Mouse (Mus musculus) ES-Bruce4 (cell line): Measurements from ENCODE around the gene Acsl3. TPM values are rescaled to one million over a fixed set of nuclear protein-coding genes. Genes with fewer than 3 reads are reported as not detected.
A peak's percentile ranks its signal among the peaks of the same experiment; 100 is the strongest.

Experiments used
- H3K27ac ChIP-seq: 2 replicates; pipeline ENCODE4 v1.5.1; 2012; ENCODE audit warnings: low read length, inconsistent platforms; ENCODE audit not compliant: insufficient read depth
- H3K27me3 ChIP-seq: 2 replicates; pipeline ENCODE4 v1.6.1; 2012; ENCODE audit warnings: mild to moderate bottlenecking, low read length, inconsistent platforms; ENCODE audit not compliant: control insufficient read depth, poor library complexity, insufficient read depth, severe bottlenecking
- H3K36me3 ChIP-seq: 2 replicates; pipeline ENCODE4 v1.6.1; 2012; ENCODE audit warnings: inconsistent platforms, mild to moderate bottlenecking, low read length, moderate library complexity; ENCODE audit not compliant: control insufficient read depth, poor library complexity, insufficient read depth, severe bottlenecking
- H3K4me1 ChIP-seq: one replicate; pipeline ENCODE4 v1.8.1; 2011; ENCODE audit warnings: low read length; ENCODE audit not compliant: control insufficient read depth, insufficient read depth
- H3K4me3 ChIP-seq: 2 replicates; pipeline ENCODE4 v1.5.1; 2011; ENCODE audit warnings: low read depth, mild to moderate bottlenecking, low read length
- H3K9ac ChIP-seq: 2 replicates; pipeline ENCODE4 v1.6.1; 2012; ENCODE audit warnings: low read depth, mild to moderate bottlenecking, inconsistent platforms; ENCODE audit not compliant: poor library complexity, severe bottlenecking
- H3K9me3 ChIP-seq: replicated peaks from 2 replicates; pipeline ENCODE4 v1.6.1; 2012; ENCODE audit warnings: mild to moderate bottlenecking, low read length, inconsistent platforms; ENCODE audit not compliant: control insufficient read depth, poor library complexity, insufficient read depth, severe bottlenecking
- CTCF ChIP-seq: IDR thresholded peaks from one replicate; pipeline ENCODE4 v1.8.1; 2011; ENCODE audit warnings: low read depth, low read length
- EP300 ChIP-seq: IDR thresholded peaks from 2 replicates; pipeline ENCODE4 v1.6.1; 2011; ENCODE audit warnings: low read depth, low read length; ENCODE audit not compliant: insufficient read depth
- POLR2A ChIP-seq: IDR thresholded peaks from one replicate; pipeline ENCODE4 v1.8.1; 2011; ENCODE audit warnings: low read length; ENCODE audit not compliant: insufficient read depth
- polyA plus RNA-seq: library from polyadenylated mRNA; stranded (reverse); fragments of >200 nt; gene quantifications from 2 replicates; pipeline ENCODE4 v1.2.4, GENCODE M21; 2011; ENCODE audit warnings: low read depth; ENCODE audit not compliant: missing spikeins, insufficient read depth, insufficient read length

Gene Acsl3
- polyA plus RNA-seq, result 117 and 143 TPM in 2 replicates

DNA sequence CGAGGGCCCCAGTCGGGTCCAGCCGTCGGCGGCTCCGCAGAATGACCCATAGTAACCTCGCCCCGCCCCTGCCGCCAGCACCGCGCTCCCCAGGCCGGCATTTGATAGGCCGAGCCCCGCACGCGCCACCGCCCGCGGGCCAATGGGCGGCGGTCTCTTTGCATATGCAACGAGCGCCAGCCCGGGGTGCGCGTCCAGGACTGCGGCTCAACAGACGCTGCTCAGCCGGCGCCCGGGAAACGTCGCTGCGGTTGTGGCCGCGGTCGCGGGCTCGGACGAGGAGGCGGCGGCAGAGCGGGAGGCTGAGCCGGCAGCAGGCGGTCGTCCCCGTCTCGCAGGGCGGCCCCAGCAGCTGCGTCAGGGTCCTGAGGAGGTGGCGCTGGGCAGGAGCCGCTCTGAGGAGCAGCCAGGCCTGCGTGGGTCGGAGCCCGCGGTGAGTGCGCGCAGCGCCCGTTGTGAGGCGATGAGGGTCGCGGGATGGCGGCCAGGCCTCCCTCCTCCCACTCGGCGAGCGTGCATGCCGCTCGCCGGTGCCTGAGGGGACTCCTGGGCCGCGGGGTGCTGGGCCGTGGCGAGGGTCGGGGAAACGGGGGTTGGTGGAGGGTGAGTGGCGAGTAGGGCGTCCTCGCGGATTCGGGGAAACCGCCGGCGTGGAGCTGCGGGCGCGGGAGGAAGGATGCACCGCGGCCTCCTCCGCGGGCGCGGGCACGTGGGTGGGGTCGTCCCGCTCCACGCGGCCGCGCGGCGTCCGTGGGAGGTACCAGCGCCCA is at the start of gene Acsl3, which contains the start of gene Utp14b:
Gene Acsl3, plus strand, starts transcription at position 155 of the 770 bp plus-strand sequence.
Gene Utp14b, plus strand, starts transcription at position 368 of the 770 bp plus-strand sequence.
- peak within 1 kb of the TSS; percentile 91 for H3K4me3 ChIP-seq
- H3K27ac ChIP-seq, result no peak within 1 kb of the TSS
- no peaks in the 10 kb centered on the region for H3K36me3 ChIP-seq
- H3K9me3 ChIP-seq, result no peaks in the 10 kb centered on the region
- no peaks in the 10 kb centered on the region for H3K4me1 ChIP-seq
- no peaks in the 10 kb centered on the region for H3K27me3 ChIP-seq
- H3K9ac ChIP-seq, result peak within 1 kb of the TSS; percentile 92
- TF ChIP-seq POLR2A (peak; percentile 78), EP300 (peak; percentile 34; the same call in 1 of the 2 replicates), CTCF (no peak)

DNA sequence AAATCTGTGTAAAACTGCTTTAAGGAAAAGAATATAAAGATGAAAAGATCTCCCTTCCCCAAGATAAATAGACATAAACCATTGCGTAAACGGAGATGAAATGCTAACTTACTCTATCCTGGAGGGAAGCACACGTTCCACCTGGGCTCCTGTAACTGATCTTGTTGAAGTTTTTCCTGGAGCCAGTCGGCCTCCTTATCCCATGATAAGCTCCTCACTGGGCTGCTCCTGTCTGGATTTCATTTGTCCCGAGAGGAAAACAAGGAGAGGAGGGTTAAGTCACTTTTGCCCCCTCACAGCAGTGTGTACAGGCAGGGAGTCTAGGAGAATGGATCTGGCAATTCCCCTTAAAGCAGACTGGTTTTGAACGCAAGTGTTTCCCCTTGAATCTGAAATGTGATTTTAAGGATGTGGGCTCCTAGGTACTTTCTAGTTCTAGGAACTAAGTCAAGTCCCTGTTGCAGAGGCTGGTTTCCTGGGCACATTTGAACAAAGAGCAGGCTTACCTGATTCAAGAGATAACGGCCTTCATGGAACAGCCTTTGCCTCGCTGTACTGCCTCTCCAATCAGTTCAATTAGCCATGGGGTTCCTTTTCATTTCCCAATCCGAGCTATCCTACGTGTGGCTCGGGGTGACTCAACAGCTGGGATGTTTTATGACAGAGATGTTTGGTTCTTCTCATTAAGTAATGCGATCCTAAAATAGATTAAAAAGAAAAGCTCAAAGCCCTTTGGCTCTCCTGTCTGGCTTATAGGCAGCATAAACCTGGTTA is 48.3 kb upstream of the Acsl3 start:
- TF ChIP-seq POLR2A (no peak), EP300 (no peak), CTCF (no peak)
- Histone ChIP-seq H3K9me3 (no peaks in the 10 kb centered on the region), H3K9ac (no peak overlapping the region), H3K27ac (0 out of 2 replicates have a peak overlapping the region, but pooled peaks have one; percentile 15), H3K36me3 (no peaks in the 10 kb centered on the region), H3K4me1 (no peaks in the 10 kb centered on the region), H3K4me3 (no peak overlapping the region), H3K27me3 (no peaks in the 10 kb centered on the region; the same call in 1 of the 2 replicates)

DNA sequence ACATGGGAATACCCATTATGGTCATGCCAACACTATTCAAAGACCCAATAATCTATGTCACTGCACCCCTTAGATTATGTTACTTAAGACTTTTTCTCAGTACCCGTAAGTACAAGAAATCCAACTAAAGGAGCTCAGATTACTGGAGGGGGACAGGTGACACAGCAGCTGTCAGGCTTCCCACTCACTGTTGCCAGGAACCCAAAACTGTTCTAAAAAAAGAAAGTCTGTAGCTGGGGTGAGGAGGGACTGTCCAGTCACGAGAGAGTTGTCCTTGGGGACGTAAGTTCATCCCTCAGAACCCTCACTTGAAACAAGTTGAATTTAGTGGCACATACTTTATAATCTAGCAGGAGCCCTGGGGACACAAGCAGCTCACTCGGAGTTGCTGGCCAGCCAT is 46.6 kb upstream of the Acsl3 start:
- TF ChIP-seq POLR2A (no peak), EP300 (no peak), CTCF (no peak)
- H3K27me3 ChIP-seq, result no peaks in the 10 kb centered on the region; the same call in none of the 2 replicates
- H3K9ac ChIP-seq, result no peak overlapping the region
- H3K4me1 ChIP-seq, result no peaks in the 10 kb centered on the region
- no peaks in the 10 kb centered on the region for H3K9me3 ChIP-seq
- H3K27ac ChIP-seq, result no peak overlapping the region
- H3K4me3 ChIP-seq, result no peak overlapping the region
- H3K36me3 ChIP-seq, result no peaks in the 10 kb centered on the region

DNA sequence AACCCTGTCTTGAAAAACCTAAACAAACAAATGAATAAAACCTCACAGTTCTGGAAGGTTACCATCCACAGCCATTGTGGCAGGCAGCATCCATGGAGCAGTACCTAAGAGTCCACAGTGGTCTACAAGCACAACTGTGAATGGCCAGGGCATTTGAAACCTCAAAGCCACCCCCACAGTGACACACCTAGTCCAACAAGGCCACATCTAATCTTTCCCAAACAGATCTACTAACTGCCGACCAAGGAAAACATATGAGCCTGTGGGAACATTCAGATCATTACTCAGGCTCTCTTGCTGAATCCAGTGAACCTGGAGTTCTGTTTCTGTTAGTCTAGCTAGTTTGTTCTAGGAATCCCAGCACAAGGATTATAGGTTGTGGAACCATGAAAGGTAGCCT is 44.7 kb upstream of the Acsl3 start:
- Histone ChIP-seq H3K9me3 (no peaks in the 10 kb centered on the region), H3K9ac (no peak overlapping the region), H3K4me3 (no peak overlapping the region), H3K27ac (no peak overlapping the region), H3K27me3 (no peaks in the 10 kb centered on the region; the same call in 1 of the 2 replicates), H3K36me3 (no peaks in the 10 kb centered on the region), H3K4me1 (no peaks in the 10 kb centered on the region)
- TF ChIP-seq POLR2A (no peak), EP300 (no peak), CTCF (no peak)

DNA sequence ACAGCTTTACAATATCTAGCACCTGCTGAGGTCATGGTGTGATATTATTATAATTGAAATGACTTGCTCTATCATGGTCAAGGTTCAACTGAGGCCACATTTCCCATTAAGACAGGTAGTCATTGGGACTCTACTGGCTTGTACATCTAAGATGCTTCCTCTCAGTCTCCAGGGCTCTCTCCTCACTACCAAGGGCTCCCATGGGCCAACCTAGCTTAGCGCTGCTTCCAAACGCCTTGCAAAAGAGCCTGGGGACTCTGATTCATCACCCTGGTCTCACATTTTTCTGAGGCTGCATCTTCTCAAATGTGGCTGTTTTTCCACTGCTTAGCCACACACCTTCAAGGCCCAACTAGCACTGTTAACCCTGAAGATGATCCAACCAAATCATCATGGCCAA is 33.3 kb upstream of the Acsl3 start:
- Histone ChIP-seq H3K9me3 (no peaks in the 10 kb centered on the region), H3K27ac (no peak overlapping the region), H3K9ac (no peak overlapping the region), H3K36me3 (no peaks in the 10 kb centered on the region), H3K4me3 (no peak overlapping the region), H3K27me3 (no peaks in the 10 kb centered on the region), H3K4me1 (no peaks in the 10 kb centered on the region)
- TF ChIP-seq POLR2A, result no peak
- TF ChIP-seq EP300, result no peak
- TF ChIP-seq CTCF, result no peak

DNA sequence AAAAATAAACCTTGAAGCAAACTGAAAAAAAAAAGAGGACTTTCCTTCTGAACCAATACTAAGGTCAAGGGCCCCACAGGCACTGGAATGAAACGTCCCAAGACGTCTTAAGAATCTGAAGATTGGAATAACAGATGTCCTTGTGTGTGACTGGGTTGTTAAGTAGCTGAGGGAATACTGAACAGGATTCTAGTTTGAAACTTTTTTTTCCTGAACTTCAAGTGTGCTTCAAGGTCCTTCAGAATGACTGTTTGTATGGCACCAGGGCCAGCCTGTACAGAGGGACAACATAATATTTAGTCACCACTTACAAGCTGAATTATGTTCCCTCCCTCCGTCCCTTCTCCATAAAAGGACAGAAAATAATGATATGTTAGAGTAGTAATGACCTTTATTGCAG is 23.1 kb upstream of the Acsl3 start:
- Histone ChIP-seq H3K36me3 (no peaks in the 10 kb centered on the region), H3K4me3 (no peak overlapping the region), H3K4me1 (no peaks in the 10 kb centered on the region), H3K9me3 (no peaks in the 10 kb centered on the region; the same call in 1 of the 2 replicates), H3K27ac (no peak overlapping the region), H3K27me3 (no peaks in the 10 kb centered on the region), H3K9ac (no peak overlapping the region)
- no peak for TF ChIP-seq CTCF
- no peak for TF ChIP-seq EP300
- TF ChIP-seq POLR2A, result no peak
